Mouse (Mus musculus): ENCODE measurements around the gene Ptgs2.

The Ptgs2 gene

GRCm38 (mm10) chr1:150099790-150100333 is at the start of gene Ptgs2:
TSS of gene Ptgs2 (plus strand) at chr1:150100031.
- peak; percentile 6 for DNase-seq

GRCm38 (mm10) chr1:150050256-150050655 is 49.6 kb upstream of the Ptgs2 start:
- no peak for DNase-seq

GRCm38 (mm10) chr1:150065684-150066083 is 34.1 kb upstream of the Ptgs2 start:
- DNase-seq: no peak

GRCm38 (mm10) chr1:150072880-150073279 is 27.0 kb upstream of the Ptgs2 start:
- no peak for DNase-seq

GRCm38 (mm10) chr1:150074609-150075008 is 25.2 kb upstream of the Ptgs2 start:
- no peak for DNase-seq

GRCm38 (mm10) chr1:150089040-150089692 is 10.7 kb upstream of the Ptgs2 start:
- no peak for DNase-seq

- no peak for DNase-seq
Measured at GRCm38 (mm10) chr1:150090229-150090628, 9.6 kb upstream of the Ptgs2 start.

- DNase-seq: no peak
Measured at GRCm38 (mm10) chr1:150097036-150097435, 2.8 kb upstream of the Ptgs2 start.

- DNase-seq: no peak
Measured at GRCm38 (mm10) chr1:150097721-150098120, 2.1 kb upstream of the Ptgs2 start.

- no peak for DNase-seq
Measured at GRCm38 (mm10) chr1:150099374-150099773, 457 bp upstream of the Ptgs2 start.

- DNase-seq: no peak
Measured at GRCm38 (mm10) chr1:150104228-150104720, 4.4 kb downstream of the Ptgs2 start.

- no peak for DNase-seq
Measured at GRCm38 (mm10) chr1:150106736-150107135, 6.9 kb downstream of the Ptgs2 start.

GRCm38 (mm10) chr1:150109591-150109990 is 9.8 kb downstream of the Ptgs2 start:
- DNase-seq: no peak

GRCm38 (mm10) chr1:150115352-150115751 is 15.5 kb downstream of the Ptgs2 start:
- no peak for DNase-seq

- DNase-seq: no peak
Measured at GRCm38 (mm10) chr1:150118352-150118751, 18.5 kb downstream of the Ptgs2 start.

- no peak for DNase-seq
Measured at GRCm38 (mm10) chr1:150125568-150125967, 25.7 kb downstream of the Ptgs2 start.

- DNase-seq: no peak
Measured at GRCm38 (mm10) chr1:150130070-150130469, 30.2 kb downstream of the Ptgs2 start.

GRCm38 (mm10) chr1:150130586-150131275 is 30.9 kb downstream of the Ptgs2 start:
- DNase-seq: no peak

- no peak for DNase-seq
Measured at GRCm38 (mm10) chr1:150135350-150135749, 35.5 kb downstream of the Ptgs2 start.

GRCm38 (mm10) chr1:150139730-150140129 is 39.9 kb downstream of the Ptgs2 start:
- DNase-seq: no peak

GRCm38 (mm10) chr1:150141939-150142338 is 42.1 kb downstream of the Ptgs2 start:
- no peak for DNase-seq

GRCm38 (mm10) chr1:150143578-150143977 is 43.7 kb downstream of the Ptgs2 start:
- no peak for DNase-seq

GRCm38 (mm10) chr1:150145049-150145448 is 45.2 kb downstream of the Ptgs2 start:
- no peak for DNase-seq

- DNase-seq: no peak
Measured at GRCm38 (mm10) chr1:150147272-150147671, 47.4 kb downstream of the Ptgs2 start.

Measured in thymus, postnatal 14 days (tissue).